In the genomic region with DNA sequence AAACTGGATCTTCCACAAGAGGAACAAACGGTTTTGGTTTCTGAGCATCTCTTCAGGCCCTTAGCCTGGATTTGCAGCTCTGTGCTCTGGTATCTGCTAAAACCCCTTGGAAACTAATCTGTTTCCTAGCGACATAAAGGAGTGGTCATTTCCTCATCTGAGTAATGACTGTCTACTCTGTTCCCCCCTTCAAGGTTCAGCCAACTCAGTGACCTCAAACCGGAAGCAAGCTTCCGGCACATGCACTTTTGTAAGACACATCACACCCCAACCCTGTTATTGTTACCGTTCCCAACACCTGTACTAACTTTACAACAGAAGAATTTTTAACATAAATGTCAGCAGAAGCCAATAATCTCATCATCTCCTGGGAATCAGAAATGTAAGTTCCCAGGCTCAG, we compare ENCODE assay signal across 17 mouse cellular contexts.
"Had no signal": no experiment of that assay in that cellular context is flagged by ENCODE, and none has a peak within 500 bp of the region (broad histone marks: within the 10 kb centered on the region; RNA-seq: fewer than 3 reads in every experiment).

No protein-coding gene starts in this region.

- DNase-seq: left cerebral cortex, postnatal 4 days; liver; liver, embryonic 13.5 days; liver, postnatal 0 days; lung, adult 18-20 months; lung, adult 2 months; lung, embryonic 14.5 days; lung, postnatal 10 days; lung, postnatal 14 days; lung, postnatal 36 days; lung, postnatal 4 days; midbrain, embryonic 14.5 days had no signal

- ATAC-seq: liver, embryonic 12.5 days; liver, postnatal 0 days; lung, postnatal 0 days; midbrain, embryonic 13.5 days; midbrain, embryonic 15.5 days; midbrain, embryonic 16.5 days had no signal
